Mouse (Mus musculus) yolk sac, embryonic 10.5 days (tissue): ENCODE measurements at regions not wholly inside any gene's neighbourhood (a gene's known extent, or its start where the extent isn't known, plus 50 kb on each side); places are given as distances from the start of the nearest gene placed in this dataset.
"Not testable (repeated sequence)": the region's sequence is repeated elsewhere in the genome, so short reads cannot be mapped to it uniquely, and the experiment has no call there.

Source experiments
- DNase-seq: peaks from one replicate; pipeline ENCODE4 v3.0.0-alpha.2; 2017; ENCODE audit warnings: low spot score

DNA sequence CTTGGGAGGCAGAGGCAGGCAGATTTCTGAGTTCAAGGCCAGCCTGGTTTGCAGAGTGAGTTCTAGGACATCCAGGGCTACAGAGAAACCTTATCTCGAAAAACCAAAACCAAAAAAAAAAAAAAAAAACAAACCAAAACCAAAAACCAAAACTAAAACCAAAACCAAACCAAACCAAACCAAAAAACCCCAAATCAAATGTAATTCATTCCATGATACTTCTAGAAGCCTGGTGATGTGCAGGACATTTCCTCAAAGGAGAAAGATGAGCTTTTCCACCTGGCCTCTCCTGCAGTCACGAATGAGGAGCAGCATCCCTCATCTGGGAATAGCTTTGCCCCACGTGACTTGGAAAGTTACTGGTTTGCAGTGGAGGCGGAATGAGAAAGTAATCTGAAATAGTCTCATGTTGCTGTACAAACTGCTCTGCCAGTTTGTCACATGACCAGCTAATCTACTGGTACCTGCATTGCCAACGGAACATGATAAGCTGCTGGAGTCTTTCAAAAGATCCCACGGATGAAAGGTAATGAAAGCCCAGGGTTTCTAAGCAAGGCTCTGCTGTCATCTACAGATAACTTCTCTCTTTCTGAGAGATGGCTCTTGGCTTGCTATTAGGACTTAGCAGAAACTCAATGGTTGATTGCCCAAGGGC is 127.8 kb upstream of the Max start:
- no peak for DNase-seq

DNA sequence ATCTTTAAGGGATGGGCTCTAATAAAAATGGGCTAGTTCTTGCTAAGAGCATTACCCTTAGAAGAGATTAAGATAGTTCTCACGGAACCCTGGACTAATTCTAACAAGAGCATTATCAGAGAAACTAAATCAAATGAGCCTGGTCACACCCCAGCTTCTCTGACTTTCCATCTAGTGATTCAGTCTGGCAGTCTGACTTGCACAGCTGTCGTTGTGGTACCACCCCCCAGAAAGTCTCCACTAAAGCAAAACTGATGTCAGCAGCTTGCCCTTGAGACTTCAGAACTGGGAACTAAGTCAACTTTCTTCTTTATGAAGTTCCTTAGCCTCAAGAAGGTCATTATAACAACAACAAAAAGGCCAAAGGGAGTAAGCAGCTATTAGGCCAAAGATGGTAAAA is 126.5 kb upstream of the Max start:
- no peak for DNase-seq

DNA sequence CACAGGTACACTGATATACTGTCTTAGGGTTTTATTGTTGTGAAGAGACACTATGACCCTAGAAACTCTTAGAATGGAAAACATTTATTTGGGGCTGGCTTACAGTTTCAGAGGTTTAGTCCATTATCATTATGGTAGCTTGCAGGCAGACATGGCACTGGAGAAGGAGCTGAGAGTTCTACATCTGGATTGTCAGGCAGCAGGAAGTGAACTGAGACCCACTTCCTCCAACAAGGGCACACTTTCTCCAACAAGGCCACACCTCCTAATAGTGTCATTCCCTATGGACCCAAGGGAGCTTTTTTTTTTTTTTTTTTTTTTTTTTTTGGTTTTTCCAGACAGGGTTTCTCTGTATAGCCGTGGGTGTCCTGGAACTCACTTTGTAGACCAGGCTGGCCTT is 124.9 kb upstream of the Max start:
- DNase-seq = not testable (repeated sequence)

DNA sequence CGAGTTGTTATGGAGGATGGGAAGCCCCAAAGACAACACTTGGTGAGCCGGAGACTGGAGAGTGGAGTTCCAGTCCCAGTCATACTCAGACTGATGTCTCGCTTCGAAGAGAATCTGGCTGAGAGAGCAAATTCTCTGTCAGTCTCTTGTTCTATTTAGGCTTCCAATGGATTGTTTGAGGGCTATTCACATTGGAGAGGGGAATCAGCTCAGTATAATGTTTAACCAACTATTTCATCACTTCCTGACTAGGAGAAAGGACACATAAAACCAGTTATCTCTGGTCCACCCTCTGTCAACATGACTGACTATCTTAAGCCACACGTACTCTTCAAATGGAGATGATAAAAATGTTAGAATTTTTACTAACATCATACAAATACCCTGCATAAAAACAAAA is 123.9 kb upstream of the Max start:
- DNase-seq = peak; percentile 29

DNA sequence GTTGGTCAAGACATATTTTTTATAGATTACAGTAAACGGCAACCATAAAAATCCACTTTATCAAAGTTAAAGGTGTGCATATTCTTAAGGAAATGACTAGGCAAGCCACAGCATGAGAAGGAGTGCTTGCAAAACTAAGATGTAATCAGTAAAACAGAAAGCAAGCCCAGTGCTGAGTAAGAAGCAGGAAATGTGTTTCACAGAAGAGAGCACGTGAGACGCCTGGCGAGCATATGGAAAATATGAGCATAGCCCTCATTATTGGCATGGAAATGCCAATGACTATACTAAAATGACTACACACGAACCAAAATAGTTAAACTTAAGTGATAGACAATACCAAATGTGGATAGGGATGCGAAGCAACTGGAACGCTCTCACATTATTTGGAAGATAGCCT is 123.2 kb upstream of the Max start:
- no peak for DNase-seq

DNA sequence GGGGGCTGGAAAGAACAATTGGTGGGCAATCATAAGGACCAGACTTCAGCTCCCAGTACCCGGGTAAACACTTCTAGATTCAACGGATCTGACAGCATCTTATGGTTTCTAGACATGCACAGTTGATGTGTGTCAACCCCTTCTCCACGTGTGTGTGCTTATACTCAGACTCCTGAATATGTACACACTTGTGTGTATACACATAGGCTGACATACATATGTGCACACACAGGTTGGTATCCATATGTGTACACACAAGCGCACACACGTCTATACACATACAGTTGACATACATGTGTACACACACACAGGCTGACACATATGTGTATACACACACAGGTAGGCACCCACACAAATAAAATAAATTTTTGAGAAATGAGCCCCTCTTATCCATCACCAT is 122.7 kb upstream of the Max start:
- DNase-seq = no peak

DNA sequence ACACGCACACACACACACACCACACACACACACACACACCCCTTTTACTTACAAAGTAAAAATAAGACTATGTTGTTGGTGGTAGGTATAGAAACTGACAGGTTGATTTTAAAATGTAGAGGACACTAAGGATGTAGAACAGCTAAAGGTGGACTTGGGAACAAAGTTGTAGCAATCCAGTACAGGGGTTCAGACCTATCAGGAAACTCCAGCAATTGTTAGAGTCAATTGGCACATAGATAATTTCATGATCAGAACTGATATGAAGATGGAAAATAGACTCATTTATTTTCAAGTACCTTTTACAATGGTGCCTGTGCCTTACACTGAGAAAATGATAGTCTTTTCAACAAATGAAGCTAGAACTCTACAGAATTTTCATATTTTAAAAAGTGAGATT is 122.3 kb upstream of the Max start:
- DNase-seq = no peak

DNA sequence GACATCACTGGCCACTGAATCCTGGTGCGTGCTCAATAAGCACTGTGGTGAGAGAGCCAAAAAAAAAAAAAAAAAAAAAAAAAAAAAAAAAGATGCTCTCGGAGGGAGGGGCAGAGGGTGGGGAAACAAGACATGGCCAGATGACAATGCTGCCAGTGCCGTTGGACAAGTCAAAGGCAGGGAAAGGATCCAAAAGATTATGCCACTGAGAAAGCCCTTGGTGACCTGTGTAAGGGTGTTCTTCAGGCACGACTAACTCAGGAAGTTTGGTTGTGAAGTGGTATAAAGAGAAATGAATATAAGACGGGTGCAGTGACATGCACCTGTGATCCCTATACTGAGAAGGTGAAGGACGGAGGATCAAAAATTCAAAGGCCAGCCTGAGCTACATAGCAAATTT is 121.8 kb upstream of the Max start:
- no peak for DNase-seq

DNA sequence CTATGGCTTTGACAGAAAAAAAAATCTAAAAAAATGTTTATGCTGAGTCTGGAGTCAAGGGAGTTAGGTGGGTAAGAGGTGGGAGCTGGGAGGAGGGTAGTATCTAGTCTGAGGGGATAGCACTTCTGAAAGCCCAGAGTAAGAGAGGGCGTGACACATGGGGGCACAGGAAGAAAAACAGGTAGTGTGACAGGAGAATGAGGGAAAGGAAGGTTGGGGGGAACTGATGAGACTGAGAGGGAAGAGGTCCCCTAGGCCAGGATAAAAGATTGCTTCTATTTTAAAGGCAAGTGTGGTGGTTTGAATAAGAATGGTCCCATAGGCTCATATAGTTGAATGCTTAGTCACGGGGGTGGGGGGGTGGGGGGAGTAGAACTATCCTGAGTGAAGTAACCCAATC is 119.8 kb upstream of the Max start:
- DNase-seq = no peak

DNA sequence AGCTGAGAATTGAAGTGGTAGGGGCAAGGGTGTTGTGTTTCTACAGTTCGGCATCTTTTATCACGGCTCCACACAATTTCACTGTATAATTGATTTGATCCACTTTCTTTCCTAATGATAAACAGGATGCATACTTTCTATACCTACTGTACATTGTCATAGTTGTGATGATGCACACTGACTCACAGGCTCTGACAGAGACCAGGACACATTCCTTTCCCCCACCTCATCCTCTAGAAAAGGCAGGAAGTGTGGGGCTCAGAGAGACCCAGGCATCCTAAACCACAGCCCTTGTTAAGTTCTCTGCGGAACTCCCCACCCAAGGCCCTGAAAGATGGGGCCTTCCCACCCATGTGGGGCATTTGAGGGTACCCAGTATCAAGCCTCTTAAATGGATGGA is 117.5 kb upstream of the Max start:
- DNase-seq = no peak

DNA sequence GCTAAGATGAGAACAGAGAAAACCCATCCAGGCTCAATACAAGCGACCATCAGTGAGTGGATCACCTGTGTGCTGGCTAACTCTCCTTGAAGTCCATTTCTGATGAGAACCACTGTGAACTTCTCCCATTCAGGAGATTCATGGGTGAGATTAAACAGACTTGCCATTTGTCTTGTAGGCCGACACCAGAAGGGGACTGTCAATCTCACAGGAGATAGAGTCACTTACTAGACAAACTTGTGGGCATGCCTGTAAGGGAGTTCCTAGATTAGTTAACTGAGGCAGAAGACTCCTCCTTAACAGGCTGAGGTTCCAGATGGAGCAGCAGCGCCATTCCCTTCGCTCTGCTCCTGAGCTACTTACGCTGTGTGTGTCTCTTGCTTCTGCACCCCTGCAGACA is 114.7 kb upstream of the Max start:
- no peak for DNase-seq

DNA sequence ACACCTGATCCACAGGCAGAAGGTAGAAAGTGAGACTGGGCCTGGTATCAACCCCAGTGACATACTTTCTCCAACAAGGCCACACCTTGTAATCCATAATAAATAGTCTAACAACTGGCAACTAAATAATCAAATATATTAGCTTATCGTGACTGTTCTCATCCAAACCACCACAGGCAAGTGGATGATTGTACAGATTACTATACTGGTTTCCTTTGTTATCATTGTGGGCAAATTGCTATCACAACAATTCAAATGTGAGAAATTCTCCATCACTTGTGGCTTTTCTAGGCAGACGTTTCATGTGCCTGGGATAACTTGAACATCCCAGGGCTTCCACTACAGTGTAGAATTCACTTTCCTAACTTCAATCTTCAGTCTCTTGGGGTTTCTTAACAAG is 112.6 kb upstream of the Max start:
- DNase-seq = no peak

DNA sequence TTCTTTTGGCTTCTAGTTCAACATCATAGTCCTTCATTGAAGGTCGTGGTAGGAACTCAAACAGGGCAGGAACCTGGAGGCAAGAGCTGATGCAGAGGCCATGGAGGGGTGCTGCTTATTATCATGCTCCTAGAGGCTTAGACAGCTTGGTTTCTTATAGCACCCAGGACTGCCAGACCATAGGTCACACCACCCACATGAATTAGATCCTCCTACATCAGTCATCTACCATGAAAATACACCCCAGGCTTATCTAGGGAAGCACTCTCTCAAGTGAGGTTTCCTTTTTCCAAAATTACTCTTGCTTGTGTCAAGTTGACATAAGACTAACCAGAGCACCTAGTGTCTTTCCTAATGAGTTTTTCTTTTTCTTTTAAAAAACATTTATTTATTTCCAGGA is 109.7 kb upstream of the Max start:
- DNase-seq = no peak

DNA sequence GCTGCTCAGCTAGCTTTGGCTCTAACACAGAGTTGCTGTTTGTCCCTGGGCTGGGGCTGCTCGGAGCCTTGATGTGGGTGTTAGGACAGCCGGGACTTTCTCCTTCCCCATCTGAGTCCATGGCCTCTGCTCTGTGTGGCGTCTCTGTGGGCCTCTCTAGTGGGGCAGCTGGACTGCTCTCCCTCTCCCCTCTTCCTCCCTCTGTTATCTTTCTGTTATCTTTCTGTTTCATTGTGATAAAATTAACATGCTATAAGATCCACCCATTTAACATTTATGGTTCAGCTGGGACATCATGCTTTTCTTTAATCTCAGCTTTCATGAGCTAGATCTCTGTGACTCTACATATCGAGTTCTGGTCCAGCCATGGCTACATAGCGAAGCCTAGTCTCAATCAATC is 105.9 kb upstream of the Max start:
- no peak for DNase-seq

DNA sequence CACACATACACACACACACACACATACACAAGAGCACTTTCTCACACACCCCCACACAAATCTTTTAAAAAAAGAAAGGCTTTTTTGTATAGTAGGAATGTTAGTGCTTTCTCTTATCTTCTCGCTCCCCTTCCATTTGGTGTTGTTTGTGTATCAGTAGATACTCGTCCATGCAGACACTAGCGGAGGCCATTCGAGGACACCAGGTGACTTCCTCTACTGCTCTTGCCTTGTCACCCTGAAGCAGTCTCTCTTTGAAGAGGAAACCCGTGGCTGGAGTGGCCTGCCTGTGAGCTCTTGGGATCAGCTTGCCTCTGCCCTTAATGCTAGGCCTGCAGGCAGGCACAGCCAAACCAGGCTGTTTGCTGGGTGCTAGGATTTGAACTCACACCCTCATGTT is 105.1 kb upstream of the Max start:
- DNase-seq = no peak

DNA sequence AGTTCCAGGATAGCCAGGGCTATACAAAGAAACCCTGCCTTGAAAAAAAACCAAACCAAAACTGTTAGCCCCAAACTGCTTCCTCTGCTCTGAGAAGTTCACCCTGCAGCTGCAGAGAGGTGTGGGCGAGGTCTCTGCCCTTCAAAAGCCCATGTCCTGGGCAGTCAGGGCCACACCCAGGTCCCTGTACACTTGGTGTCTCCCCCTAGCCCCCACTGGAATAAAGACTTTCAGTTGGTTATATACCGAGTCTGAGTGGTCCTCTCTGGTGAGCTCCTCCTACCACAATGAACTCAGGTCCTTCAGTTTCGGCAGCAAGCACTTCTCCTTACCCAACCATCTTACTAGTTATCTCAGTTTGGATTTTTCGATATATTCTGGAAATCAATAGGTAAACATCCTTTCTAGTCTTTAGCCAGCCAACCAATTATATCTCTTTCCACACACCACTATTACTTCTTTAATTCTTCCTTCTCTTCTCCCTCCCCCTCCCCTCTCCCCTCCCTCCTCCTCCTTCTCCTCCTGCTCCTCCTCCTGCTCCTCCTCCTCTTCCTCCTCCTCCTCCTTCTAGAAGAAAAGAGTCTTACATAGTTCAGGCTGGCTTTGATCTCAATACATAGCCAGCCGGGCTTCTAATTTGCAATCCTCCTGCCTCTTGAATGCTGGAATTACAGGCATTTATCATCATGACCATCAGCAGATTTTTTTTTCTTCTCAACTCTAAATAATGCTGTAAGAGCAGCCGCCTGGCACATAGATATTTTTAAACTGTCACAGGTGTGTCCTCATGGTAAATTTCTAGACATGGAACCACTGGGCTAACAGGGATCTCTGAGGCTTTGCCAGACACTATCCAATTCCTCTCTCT is 103.9 kb upstream of the Max start:
- no peak for DNase-seq

DNA sequence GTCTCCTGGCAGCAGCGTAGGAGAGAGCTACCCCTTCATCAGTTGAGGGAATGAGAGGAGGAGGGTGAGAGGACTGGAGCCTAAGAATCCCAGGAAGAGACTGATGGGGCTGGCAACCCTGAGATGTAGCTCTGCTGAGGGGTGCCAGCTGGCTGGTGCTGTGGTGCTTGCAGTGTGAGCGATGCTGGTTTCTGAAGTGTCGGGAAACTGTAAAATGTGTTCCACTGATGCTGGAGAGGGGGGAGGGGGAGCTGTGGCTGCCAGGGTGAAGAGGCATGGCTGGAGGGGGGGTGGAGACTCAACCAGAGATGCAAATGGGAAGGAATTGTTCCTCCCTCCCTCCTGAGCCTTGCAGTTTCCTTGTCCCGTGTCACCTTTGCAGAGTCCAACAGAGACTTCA is 102.0 kb upstream of the Max start:
- no peak for DNase-seq

DNA sequence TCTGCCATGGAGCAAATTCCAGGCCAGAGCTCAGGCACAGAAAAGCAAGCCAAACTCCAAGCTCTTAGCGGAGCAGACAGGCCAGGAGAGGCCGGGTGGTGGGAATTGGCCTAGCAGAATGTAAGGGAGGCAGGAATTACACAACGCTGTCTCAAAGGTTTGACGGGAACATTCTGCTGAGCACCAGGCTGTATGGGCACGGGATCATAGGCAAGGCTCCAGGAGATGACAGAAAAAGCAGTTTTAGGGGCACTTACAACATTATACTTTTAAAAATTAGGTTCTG is 99.5 kb upstream of the Max start:
- DNase-seq = no peak

DNA sequence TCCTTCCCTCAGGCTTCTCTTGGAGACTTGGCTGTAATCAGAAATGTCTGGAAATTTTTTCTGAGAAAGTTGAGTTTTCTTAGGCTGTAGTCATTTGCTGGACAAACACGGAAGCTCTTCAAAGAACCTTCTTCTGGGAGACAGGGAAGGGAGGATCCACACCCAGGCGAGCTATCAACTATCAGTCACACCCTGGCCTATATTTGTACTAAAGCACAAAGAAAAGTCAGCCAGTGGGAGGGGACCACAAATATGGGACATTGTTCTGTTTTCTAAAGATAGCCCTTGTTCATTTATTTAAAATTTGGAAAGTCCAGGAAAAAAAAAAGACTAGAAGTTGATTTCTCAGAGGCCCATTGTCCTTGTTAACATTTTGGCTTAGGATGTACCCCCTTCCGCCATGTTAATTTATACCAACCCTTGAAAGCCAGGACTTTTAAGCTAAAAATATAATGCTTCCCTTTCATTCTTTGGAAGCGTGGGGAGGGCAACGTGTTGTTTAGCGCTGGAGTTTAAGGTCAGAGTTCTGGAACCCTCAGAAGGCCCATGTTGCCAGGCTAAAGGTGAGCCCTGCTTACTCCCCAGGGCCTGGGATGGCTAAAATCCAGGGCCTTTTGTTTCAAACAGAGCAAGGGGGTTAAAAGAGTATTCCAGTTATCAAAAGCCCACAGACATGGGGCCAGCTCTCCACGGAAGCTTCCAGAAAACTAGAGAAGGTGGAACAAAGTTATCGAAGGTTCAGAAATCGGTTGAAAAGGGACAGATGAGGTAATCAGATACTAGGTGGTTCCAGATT is 99.0 kb upstream of the Max start:
- DNase-seq = no peak

DNA sequence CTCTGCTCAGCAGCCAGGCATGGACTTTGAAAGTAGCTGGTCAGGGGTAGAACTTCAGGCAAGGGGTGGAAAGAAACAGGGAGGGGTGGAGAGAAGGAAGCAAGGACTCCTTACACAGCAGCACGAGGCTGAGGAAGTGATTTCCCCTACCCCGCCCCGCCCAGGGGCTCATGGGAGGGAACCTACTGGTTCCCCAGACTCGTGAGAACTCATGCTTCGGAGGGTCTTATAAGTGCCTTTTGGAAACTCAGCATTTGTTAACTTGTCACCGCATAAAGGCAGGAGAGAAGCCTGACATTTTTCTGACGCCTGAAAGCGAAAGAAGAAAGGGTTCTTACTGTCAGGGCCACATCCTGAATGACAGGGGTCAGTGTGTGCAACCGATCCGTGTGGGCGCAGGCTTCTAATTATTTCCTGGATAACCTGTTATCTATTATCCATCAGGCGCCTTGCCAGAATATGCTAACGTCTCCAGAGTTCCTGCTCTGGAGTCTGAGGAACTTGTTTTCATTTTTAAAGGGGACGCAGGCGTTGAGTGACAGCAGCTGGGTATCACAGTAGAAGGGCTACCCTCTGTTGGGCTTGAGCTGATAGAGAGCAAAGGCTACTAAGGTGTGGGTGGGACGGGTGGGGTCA is 98.2 kb upstream of the Max start:
- DNase-seq = peak; percentile 59

DNA sequence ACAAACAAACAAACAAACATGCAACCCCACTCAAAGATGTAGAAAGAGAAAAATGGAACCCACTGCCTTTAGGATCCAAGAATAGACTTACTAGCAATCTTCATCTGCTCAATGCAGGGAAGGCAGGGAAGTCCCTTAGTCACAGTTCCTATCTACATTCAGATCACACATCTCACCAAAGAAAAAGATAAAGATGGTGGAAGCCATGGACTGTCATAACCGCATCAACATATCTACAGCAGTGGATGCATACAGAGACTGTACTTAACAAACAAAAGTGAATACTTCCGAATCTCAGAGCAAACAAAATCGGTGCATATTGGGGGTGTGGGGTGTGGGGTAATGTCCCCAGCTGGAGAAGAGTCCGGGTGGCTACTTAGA is 97.7 kb upstream of the Max start:
- DNase-seq = no peak

DNA sequence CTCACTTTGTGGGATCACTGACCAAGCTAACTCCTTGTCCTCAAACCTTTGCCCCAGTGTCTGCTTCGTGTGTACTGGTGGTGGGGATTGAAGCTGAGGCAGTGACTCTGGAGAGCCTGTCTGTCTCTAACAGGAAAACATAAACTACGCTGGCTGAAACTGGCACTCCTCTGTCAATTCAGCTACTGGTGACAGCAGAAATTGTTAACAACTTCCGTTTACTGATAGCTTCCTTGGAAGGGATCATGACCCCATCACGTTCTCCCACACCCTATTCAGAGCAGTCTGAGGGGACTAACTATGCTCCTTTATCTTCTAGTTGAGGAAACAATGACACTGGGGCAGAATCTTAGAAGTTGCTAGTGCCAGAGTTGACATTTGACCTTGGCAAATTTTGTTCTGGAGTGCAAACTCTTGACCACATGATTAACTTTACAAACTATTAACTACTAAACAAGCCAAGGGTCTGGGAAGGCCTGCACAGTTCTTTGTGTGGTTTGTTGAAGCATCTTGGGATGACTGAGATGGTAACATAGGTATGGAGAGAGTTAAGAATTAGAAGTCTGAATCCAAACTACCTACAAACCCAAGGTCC is 96.7 kb upstream of the Max start:
- DNase-seq = peak; percentile 58
